Mouse (Mus musculus) brown adipose tissue, adult 24 weeks (tissue): ENCODE data around the gene Gpr182. TPM values are rescaled to one million over a fixed set of nuclear protein-coding genes. Genes with fewer than 3 reads are reported as not detected.

Experiments used
- H3K27ac ChIP-seq: fragments of 200-500 bp; replicated peaks from 2 replicates; pipeline ENCODE4 v1.5.1; 2012; ENCODE audit warnings: low read depth, mild to moderate bottlenecking, low read length
- H3K4me1 ChIP-seq: fragments of 200-500 bp; 2 replicates; pipeline ENCODE4 v1.6.1; 2012; ENCODE audit warnings: low read length, mixed read lengths; ENCODE audit not compliant: control insufficient read depth, insufficient read depth, insufficient read length
- H3K4me3 ChIP-seq: fragments of 200-500 bp; 2 replicates; pipeline ENCODE4 v1.5.1; 2012; ENCODE audit warnings: low read depth, mild to moderate bottlenecking, low read length, moderate library complexity; ENCODE audit not compliant: insufficient read depth
- polyA plus RNA-seq: library from polyadenylated mRNA; stranded (reverse); fragments of >200 nt; gene quantifications from 2 replicates; pipeline ENCODE4 v1.2.4, GENCODE M21; 2012; ENCODE audit not compliant: missing spikeins, insufficient read depth, insufficient read length

Gene Gpr182
- polyA plus RNA-seq, 1 experiment = 1.5 TPM

DNA sequence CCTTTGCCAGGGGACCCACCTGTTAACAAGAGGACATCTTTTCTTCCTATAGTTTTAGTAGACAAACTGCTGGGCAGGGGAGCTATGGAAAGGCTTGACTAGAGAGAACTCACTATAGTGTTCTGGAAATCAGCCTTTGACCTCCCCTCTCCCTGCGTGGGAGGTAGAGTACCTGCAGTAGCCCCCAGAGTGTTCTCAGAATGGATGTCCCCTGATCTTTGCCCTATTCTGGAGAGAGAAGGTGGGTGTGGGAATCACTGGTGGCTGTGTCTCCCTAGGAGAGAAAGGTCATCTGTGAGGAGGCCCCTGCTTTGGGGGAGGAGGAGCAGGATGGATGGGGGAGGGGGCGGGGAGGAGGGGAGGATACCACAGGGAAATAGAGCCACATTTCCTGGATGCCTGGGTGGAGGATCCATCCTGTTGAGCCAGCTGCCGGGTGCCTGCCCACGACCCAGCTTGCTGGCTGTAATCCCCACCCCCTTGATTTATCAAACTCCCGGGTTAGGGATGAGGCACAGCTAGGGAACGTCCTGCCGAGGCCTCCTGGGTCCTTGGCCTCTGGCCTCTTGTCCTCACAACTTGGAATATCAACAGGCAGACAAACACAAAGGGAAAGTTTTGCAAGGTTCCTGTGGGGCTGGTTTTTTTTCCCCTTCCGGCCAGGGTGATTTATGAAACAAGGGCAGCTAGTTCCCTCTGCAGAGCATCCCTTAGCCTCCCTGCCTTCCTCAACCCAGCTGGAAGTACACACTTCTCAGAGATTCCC lies 2.5 kb downstream of the Gpr182 start:
- Histone ChIP-seq H3K27ac (peak overlapping the region; percentile 85), H3K4me3 (peak overlapping the region; percentile 62), H3K4me1 (peaks cover 24% of the 10 kb centered on the region)

DNA sequence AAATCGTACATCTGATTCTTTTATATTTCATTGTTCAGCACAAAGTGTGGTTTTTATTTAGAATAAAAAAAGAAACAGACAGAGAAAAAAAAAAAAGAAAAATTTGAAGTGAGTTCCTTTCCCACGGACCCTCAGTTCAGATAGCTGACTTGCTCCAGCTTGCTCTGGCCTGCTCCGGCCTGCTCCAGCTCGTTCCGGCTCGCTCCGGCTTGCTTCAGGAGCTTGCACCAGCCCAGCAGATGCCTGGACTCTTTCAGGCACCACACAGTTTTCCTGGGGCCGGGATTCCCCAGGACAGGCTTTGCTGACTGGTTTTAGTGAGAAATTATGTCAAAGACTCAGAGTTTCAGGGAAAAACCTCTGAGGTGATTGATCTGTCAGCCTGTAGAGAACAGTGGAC lies 4.3 kb downstream of the Gpr182 start:
- H3K4me1 ChIP-seq = peaks cover 18% of the 10 kb centered on the region
- no peak overlapping the region for H3K27ac ChIP-seq
- no peak overlapping the region for H3K4me3 ChIP-seq

DNA sequence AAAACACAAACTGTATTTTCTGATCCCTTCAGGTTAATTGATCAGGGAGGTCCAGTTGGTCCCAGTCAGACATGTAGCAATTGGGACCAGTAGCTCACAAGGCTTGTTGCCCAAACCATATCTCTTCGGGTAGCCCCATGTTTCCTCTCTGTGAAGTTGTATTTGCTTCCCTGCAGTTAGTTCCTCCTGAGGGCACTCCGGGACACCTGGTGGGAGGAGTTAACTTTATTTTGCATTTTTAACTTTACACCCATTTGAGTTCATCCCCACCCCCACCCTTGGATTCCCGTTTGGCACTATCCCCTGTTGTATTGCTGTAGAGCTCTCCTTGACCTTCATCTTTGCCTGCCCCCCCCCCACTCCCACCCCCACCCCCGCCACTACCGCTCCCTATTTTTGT lies 5.6 kb downstream of the Gpr182 start:
- H3K4me1 ChIP-seq = peaks cover 18% of the 10 kb centered on the region
- no peak overlapping the region for H3K27ac ChIP-seq
- H3K4me3 ChIP-seq = no peak overlapping the region

DNA sequence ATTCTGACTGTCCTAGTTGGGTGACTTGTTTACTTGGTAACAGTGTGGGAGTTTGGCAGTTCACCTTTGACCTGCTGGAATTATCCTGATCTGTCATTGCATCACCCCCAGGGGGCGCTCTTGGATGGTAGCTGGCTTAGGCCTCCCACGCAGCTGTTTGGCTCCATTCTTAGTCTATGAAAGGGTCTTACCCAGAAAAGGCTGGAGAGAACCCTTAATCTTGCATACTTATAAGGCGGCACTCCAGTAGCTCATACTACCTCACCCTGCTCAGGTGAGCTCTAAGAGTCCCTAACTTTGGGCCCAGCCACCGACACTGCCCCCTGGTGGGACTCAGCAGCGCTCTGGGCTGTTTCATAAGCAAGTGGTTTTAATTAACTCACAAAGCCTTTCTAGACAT lies 6.9 kb downstream of the Gpr182 start:
- Histone ChIP-seq H3K4me1 (peaks cover 15% of the 10 kb centered on the region), H3K4me3 (no peak overlapping the region), H3K27ac (0 out of 2 replicates have a peak overlapping the region, but pooled peaks have one; percentile 5)

DNA sequence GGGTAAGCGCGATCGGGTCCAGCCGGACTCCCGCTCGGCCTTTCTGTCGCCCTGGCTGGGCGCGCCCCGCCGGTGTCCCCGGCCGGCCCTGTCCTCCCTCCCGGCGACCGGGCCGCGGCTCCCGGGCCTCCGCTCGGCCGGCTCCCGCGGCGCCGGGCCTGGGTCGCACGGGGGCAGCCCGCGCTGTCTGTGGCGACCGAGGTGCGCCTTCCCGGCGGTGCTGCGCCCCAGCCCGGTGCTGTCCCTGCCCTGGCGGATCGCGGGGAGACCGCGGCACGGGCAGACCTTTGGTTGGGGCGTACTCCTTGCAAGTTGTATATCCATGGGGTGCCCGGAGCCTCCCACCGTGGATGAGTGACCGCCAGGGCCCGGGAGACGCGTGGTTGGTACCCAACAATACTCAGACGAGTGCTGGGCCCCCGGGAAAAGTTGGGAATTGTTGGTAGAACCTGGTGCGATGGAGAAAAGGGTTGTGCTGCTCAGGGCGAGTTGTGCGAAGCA lies 11.8 kb downstream of the Gpr182 start:
- Histone ChIP-seq H3K4me1 (peaks cover 2% of the 10 kb centered on the region; the same call in 1 of the 2 replicates), H3K4me3 (peak overlapping the region; percentile 92), H3K27ac (peak overlapping the region; percentile 24)

DNA sequence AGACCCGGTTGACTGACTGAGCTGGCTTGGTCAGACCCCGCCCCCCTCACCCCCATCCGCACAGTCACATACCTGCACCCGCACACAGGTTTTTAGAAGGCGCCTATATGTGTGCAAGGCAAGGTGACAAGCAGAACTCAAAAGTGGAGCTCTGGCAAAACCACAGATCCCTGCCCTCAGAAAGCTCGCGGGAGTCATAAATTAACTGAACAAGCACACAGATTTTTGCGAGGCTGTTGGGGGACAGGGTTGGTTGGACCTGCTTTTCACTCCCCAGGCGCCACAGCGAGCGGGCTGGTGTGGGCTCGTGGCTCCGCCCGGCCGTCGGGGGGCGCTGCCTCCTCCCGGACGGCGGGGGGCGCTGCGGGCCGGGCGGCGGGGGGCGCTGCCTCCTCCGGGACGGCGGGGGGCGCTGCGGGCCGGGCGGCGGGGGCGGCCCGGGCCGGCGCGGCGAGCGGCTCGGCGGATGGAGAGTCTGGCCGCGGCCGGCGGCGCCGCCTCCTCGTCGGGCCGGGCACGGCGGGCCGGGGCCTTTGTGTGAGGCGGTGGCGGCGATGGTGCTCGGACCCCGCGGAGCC lies 12.4 kb downstream of the Gpr182 start, which contains the start of gene Zbtb39:
Zbtb39 (plus strand) TSS at position 456 of the 578 bp plus-strand sequence.
- Histone ChIP-seq H3K4me1 (peaks cover 2% of the 10 kb centered on the region; the same call in 1 of the 2 replicates), H3K27ac (peak within 1 kb of the TSS; percentile 24), H3K4me3 (peak within 1 kb of the TSS; percentile 92)

DNA sequence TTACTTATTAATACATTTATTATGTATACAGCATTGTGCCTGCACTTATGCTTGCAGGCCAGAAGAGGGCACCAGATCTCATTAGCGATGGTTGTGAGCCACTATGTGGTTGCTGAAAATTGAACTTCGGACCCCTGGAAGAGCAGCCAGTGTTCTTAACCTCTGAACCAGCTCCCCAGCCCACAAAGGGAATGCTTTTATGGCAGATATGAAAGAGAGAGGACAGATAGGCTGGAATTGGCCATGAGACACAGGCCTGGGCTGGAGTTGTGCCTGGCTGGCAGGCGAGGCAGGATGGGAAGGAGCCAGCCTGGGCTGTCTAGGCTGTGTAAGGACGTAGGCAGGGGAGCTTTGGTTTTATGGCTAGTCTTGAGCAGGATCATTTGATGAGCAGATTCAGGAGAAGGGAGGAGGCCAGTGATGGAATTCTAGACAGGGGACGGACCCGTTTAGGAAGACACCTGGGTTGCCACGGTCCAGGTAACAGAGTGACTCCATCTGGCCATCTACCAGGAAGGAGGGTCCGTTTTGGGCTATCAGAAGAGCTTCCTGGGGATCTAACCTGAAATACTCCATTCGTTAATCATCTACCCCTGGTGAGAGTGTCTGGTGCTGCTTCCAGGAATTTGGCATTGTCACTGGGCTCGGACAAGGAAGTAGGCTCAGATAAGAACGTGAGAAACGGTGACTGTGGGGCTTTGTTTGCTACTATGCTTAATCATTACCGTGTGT lies 13.2 kb downstream of the Gpr182 start:
- peaks cover 2% of the 10 kb centered on the region; the same call in 1 of the 2 replicates for H3K4me1 ChIP-seq
- no peak overlapping the region for H3K27ac ChIP-seq
- no peak overlapping the region for H3K4me3 ChIP-seq

DNA sequence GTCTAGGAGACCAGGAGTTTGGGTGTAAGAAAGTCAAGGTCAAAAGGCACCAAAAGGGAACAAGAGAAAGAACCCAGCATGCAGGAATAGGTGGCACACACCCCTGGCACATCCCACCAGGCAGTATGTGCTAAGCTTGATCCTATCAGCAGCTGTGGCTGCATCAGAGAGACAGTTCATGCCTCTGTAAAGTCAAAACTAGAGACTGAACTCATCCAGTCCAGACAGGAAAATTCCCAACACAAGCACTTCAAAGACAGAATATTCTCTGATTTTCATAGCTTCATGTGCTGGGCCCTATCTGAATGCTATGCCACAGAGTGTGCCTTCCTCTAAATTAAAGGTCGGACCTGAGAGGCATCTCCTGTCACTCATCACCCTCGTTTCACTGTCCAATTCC lies 14.0 kb downstream of the Gpr182 start:
- Histone ChIP-seq H3K4me1 (peaks cover 2% of the 10 kb centered on the region; the same call in 1 of the 2 replicates), H3K27ac (peak overlapping the region; percentile 37; the same call in 1 of the 2 replicates), H3K4me3 (no peak overlapping the region)

DNA sequence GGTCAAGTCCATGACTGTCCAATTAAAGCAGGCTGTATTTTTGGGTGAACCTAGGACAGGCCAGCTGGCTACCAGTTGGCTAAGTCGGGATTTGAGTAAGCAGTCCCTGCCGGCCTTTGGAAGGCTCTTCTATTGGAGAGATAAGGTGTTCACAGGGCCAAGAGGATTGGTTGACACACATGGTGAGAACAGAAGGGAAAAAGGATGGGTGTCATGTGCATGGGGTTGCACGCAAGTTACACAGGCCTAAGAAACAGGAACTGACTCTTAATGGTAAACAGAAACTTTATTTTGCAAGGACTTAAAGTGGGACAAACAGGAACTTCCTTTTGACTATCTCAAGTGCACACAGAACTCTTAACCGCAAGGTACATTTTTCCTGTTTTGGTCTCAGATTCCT lies 14.6 kb downstream of the Gpr182 start:
- 0 out of 2 replicates have a peak overlapping the region, but pooled peaks have one; percentile 37 for H3K27ac ChIP-seq

DNA sequence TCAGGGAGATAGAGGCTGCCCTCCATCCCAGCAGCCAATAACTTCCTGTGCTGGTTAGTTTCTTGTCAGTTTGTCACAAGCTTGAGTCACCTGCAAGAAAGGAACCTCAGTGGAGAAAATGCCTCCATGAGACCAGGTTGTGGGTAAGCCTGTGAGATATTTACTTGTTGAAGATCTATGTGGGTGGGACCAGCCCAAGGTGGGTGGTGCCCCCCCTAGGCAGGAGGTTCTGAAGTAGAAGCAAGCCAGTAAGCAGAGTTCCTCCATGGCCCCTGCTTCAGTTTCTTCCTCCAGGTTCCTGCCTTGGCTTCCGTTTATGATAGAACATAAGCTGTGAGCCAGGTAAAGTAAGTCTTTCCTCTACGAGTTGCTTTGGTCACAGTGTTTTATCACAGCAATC lies 15.3 kb downstream of the Gpr182 start:
- H3K4me1 ChIP-seq = peaks cover 2% of the 10 kb centered on the region; the same call in 1 of the 2 replicates
- H3K4me3 ChIP-seq = no peak overlapping the region
- H3K27ac ChIP-seq = no peak overlapping the region

More for the DNA sequence above, 14.6 kb downstream of the Gpr182 start:
- H3K4me3 ChIP-seq = no peak overlapping the region
- peaks cover 2% of the 10 kb centered on the region; the same call in 1 of the 2 replicates for H3K4me1 ChIP-seq

DNA sequence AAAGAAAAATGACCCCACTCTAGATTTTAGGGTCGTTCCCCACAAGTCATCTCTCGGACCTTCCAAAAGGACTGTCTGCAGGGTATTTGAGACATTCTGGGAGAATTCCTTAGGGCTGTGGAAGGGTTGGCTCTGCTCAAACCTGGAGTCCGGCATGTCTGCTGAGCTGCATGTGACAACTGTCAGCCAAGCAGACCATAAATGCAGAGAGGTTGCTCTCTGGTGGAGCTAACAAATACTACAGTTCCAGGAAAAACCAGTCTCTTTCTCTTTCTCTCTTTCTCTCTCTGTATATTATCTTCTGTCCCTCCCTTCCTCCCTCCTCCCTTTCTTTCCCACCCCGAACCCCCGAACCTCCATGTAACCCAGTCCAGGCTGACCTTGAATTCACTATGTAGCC lies 17.1 kb downstream of the Gpr182 start:
- no peak overlapping the region for H3K4me3 ChIP-seq
- no peaks in the 10 kb centered on the region for H3K4me1 ChIP-seq
- H3K27ac ChIP-seq = no peak overlapping the region

DNA sequence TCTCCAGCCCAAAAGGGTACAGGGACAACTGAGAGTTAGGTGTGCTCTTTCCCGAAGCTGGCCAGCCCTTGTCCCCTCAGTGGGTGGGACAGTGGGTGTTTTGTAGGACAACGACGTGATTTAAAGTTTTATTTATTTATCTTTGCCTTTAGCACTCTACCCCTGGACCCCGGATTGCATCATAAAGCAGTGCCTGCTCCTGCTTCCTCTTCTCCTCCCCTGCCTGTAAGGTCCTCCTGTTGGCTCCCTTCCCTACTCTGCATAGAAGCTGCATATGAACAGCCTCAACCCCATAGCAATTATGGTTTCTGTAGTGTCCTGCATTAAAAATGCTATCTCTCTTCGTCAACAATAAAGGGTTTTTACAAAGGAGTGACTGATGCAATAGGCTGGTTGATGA lies 20.1 kb downstream of the Gpr182 start:
- H3K4me1 ChIP-seq = no peaks in the 10 kb centered on the region
- H3K27ac ChIP-seq = no peak overlapping the region
- no peak overlapping the region for H3K4me3 ChIP-seq

DNA sequence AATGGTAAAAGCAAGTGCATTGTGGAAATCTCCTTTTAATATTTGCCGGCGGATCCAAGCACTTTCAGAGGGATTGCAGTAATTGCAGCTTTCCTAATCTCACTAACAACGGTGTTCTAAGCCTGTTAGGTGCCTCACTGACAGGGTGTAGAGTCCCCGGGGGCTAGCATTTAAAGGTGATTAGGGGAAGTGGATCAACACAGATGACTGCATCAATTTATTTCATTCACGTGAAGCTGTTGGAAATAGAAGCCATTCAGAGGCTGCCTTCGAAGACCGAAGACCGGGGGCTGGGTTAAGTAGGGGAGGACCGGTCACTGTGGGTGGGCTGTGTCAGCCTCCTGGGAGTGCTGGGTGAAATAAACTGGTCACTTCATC lies 20.6 kb downstream of the Gpr182 start:
- Histone ChIP-seq H3K4me3 (no peak overlapping the region), H3K4me1 (no peaks in the 10 kb centered on the region), H3K27ac (no peak overlapping the region)

DNA sequence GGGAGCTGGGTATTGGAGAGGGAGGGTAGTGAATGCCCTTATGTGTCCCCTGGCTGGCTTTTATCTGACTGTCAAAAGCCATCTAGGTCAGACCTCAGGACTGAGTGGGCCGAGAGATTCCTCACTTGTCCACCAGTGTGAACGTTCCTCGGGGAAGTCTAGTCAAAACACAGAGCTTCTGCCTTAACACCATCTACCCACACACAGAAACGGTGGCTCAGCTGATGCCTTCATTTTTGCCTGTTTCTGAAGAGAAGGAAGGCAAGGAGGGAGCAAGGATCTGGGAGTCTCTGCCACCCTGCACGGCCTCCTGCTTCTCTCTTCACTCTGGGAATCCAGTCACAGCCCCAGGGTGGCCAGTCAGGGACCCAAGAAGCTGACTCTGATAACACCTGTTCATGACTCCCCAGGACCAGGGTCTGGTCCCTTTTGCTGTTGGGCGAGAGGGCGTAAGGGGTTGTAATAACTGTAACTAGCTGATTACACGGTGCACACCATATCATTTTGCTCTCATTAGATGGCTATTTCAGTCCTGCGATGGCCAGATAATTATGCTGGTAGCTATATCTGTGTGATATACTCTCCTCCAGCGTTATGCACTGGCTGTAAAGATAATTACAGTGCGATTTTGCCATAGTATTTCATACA lies 21.1 kb downstream of the Gpr182 start:
- Histone ChIP-seq H3K4me1 (no peaks in the 10 kb centered on the region), H3K27ac (no peak overlapping the region), H3K4me3 (no peak overlapping the region)

DNA sequence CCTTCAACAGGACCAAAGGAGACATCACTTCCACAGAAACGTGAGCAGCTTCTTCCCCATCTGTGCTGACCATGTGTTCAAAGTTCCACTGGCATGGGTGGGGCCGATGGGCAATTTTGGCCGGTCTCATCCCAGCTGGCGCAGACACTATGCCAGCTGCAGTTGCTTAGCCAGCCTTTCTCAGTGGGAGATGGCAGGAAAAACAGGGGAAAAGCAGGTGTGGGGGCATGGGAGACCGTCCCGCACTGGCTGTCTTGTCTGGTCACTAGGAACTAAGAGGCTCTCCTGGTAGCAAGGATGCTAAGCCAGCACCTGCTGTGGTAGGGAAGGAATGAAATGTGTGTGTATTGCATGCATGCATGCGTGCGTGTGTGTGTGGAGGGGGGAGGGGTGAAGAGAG lies 23.1 kb downstream of the Gpr182 start:
- H3K4me1 ChIP-seq = no peaks in the 10 kb centered on the region
- no peak overlapping the region for H3K4me3 ChIP-seq
- no peak overlapping the region for H3K27ac ChIP-seq
